Mouse (Mus musculus): ENCODE data around the gene Plekhb1. TPM values are rescaled to one million over a fixed set of nuclear protein-coding genes. Genes with fewer than 3 reads are reported as not detected.
A peak's percentile ranks its signal among the peaks of the same experiment; 100 is the strongest.

Plekhb1 gene
- polyA plus RNA-seq, 1 experiment, result 4.0 TPM

GRCm38 (mm10) chr7:100678948-100679880, 17.0 kb upstream of the Plekhb1 start:
- Histone ChIP-seq H3K9me3 (replicated peaks; ENCODE audit: control insufficient read depth, insufficient read depth, low read length, poor library complexity, severe bottlenecking) (no peaks in the 10 kb centered on the region), H3K4me3 (ENCODE audit: low read depth, low read length) (no peak overlapping the region), H3K36me3 (ENCODE audit: control insufficient read depth, insufficient read depth, low read length, poor library complexity, severe bottlenecking) (no peaks in the 10 kb centered on the region), H3K27me3 (ENCODE audit: control insufficient read depth, insufficient read depth, low read length, poor library complexity, severe bottlenecking) (no peaks in the 10 kb centered on the region), H3K9ac (ENCODE audit: low read depth, poor library complexity, severe bottlenecking) (no peak overlapping the region), H3K27ac (ENCODE audit: insufficient read depth, low read length) (peak overlapping the region; percentile 5; the same call in 1 of the 2 replicates), H3K4me1 (ENCODE audit: control insufficient read depth, insufficient read depth, low read length) (no peaks in the 10 kb centered on the region)
- TF ChIP-seq CTCF (IDR thresholded peaks at IDR 0.05; ENCODE audit: low read depth, low read length) (no peak), POLR2A (IDR thresholded peaks at IDR 0.05; ENCODE audit: insufficient read depth, low read length) (no peak), EP300 (IDR thresholded peaks at IDR 0.05; ENCODE audit: insufficient read depth, low read depth, low read length) (no peak)

- Histone ChIP-seq H3K9ac (ENCODE audit: low read depth, poor library complexity, severe bottlenecking) (no peak overlapping the region), H3K27ac (ENCODE audit: insufficient read depth, low read length) (no peak overlapping the region), H3K36me3 (ENCODE audit: control insufficient read depth, insufficient read depth, low read length, poor library complexity, severe bottlenecking) (no peaks in the 10 kb centered on the region), H3K9me3 (replicated peaks; ENCODE audit: control insufficient read depth, insufficient read depth, low read length, poor library complexity, severe bottlenecking) (no peaks in the 10 kb centered on the region), H3K27me3 (ENCODE audit: control insufficient read depth, insufficient read depth, low read length, poor library complexity, severe bottlenecking) (no peaks in the 10 kb centered on the region), H3K4me3 (ENCODE audit: low read depth, low read length) (no peak overlapping the region), H3K4me1 (ENCODE audit: control insufficient read depth, insufficient read depth, low read length) (no peaks in the 10 kb centered on the region)
- TF ChIP-seq CTCF (IDR thresholded peaks at IDR 0.05; ENCODE audit: low read depth, low read length) (no peak), EP300 (IDR thresholded peaks at IDR 0.05; ENCODE audit: insufficient read depth, low read depth, low read length) (no peak), POLR2A (IDR thresholded peaks at IDR 0.05; ENCODE audit: insufficient read depth, low read length) (no peak)
Measured at GRCm38 (mm10) chr7:100678052-100678451, 15.8 kb upstream of the Plekhb1 start.

GRCm38 (mm10) chr7:100674941-100675340, 12.7 kb upstream of the Plekhb1 start:
- Histone ChIP-seq H3K9me3 (replicated peaks; ENCODE audit: control insufficient read depth, insufficient read depth, low read length, poor library complexity, severe bottlenecking) (no peaks in the 10 kb centered on the region), H3K27me3 (ENCODE audit: control insufficient read depth, insufficient read depth, low read length, poor library complexity, severe bottlenecking) (no peaks in the 10 kb centered on the region), H3K36me3 (ENCODE audit: control insufficient read depth, insufficient read depth, low read length, poor library complexity, severe bottlenecking) (no peaks in the 10 kb centered on the region), H3K27ac (ENCODE audit: insufficient read depth, low read length) (no peak overlapping the region), H3K4me1 (ENCODE audit: control insufficient read depth, insufficient read depth, low read length) (no peaks in the 10 kb centered on the region), H3K9ac (ENCODE audit: low read depth, poor library complexity, severe bottlenecking) (no peak overlapping the region), H3K4me3 (ENCODE audit: low read depth, low read length) (no peak overlapping the region)
- no peak for TF ChIP-seq EP300 (IDR thresholded peaks at IDR 0.05; ENCODE audit: insufficient read depth, low read depth, low read length)
- TF ChIP-seq CTCF (IDR thresholded peaks at IDR 0.05; ENCODE audit: low read depth, low read length), result no peak
- TF ChIP-seq POLR2A (IDR thresholded peaks at IDR 0.05; ENCODE audit: insufficient read depth, low read length), result no peak

GRCm38 (mm10) chr7:100673452-100673851, 11.2 kb upstream of the Plekhb1 start:
- no peaks in the 10 kb centered on the region for H3K9me3 ChIP-seq (replicated peaks; ENCODE audit: control insufficient read depth, insufficient read depth, low read length, poor library complexity, severe bottlenecking)
- H3K4me3 ChIP-seq (ENCODE audit: low read depth, low read length), result no peak overlapping the region
- no peaks in the 10 kb centered on the region for H3K4me1 ChIP-seq (ENCODE audit: control insufficient read depth, insufficient read depth, low read length)
- TF ChIP-seq POLR2A (IDR thresholded peaks at IDR 0.05; ENCODE audit: insufficient read depth, low read length), result no peak
- no peak for TF ChIP-seq CTCF (IDR thresholded peaks at IDR 0.05; ENCODE audit: low read depth, low read length)
- no peak for TF ChIP-seq EP300 (IDR thresholded peaks at IDR 0.05; ENCODE audit: insufficient read depth, low read depth, low read length)
- no peaks in the 10 kb centered on the region for H3K36me3 ChIP-seq (ENCODE audit: control insufficient read depth, insufficient read depth, low read length, poor library complexity, severe bottlenecking)
- no peaks in the 10 kb centered on the region for H3K27me3 ChIP-seq (ENCODE audit: control insufficient read depth, insufficient read depth, low read length, poor library complexity, severe bottlenecking)
- no peak overlapping the region for H3K9ac ChIP-seq (ENCODE audit: low read depth, poor library complexity, severe bottlenecking)
- no peak overlapping the region for H3K27ac ChIP-seq (ENCODE audit: insufficient read depth, low read length)

- no peak for TF ChIP-seq CTCF (IDR thresholded peaks at IDR 0.05; ENCODE audit: low read depth, low read length)
- TF ChIP-seq EP300 (IDR thresholded peaks at IDR 0.05; ENCODE audit: insufficient read depth, low read depth, low read length), result no peak
- TF ChIP-seq POLR2A (IDR thresholded peaks at IDR 0.05; ENCODE audit: insufficient read depth, low read length), result no peak
Measured at GRCm38 (mm10) chr7:100670646-100671045, 8.4 kb upstream of the Plekhb1 start.

GRCm38 (mm10) chr7:100663729-100664304, 1.6 kb upstream of the Plekhb1 start:
- Histone ChIP-seq H3K27me3 (ENCODE audit: control insufficient read depth, insufficient read depth, low read length, poor library complexity, severe bottlenecking) (no peaks in the 10 kb centered on the region), H3K9ac (ENCODE audit: low read depth, poor library complexity, severe bottlenecking) (no peak overlapping the region), H3K4me3 (ENCODE audit: low read depth, low read length) (no peak overlapping the region), H3K27ac (ENCODE audit: insufficient read depth, low read length) (no peak overlapping the region), H3K36me3 (ENCODE audit: control insufficient read depth, insufficient read depth, low read length, poor library complexity, severe bottlenecking) (no peaks in the 10 kb centered on the region), H3K4me1 (ENCODE audit: control insufficient read depth, insufficient read depth, low read length) (no peaks in the 10 kb centered on the region), H3K9me3 (replicated peaks; ENCODE audit: control insufficient read depth, insufficient read depth, low read length, poor library complexity, severe bottlenecking) (no peaks in the 10 kb centered on the region)
- TF ChIP-seq CTCF (IDR thresholded peaks at IDR 0.05; ENCODE audit: low read depth, low read length) (no peak), POLR2A (IDR thresholded peaks at IDR 0.05; ENCODE audit: insufficient read depth, low read length) (no peak), EP300 (IDR thresholded peaks at IDR 0.05; ENCODE audit: insufficient read depth, low read depth, low read length) (no peak)

More at GRCm38 (mm10) chr7:100670646-100671045, 8.4 kb upstream of the Plekhb1 start:
- Histone ChIP-seq H3K36me3 (ENCODE audit: control insufficient read depth, insufficient read depth, low read length, poor library complexity, severe bottlenecking) (no peaks in the 10 kb centered on the region), H3K4me1 (ENCODE audit: control insufficient read depth, insufficient read depth, low read length) (no peaks in the 10 kb centered on the region), H3K9me3 (replicated peaks; ENCODE audit: control insufficient read depth, insufficient read depth, low read length, poor library complexity, severe bottlenecking) (no peaks in the 10 kb centered on the region), H3K27me3 (ENCODE audit: control insufficient read depth, insufficient read depth, low read length, poor library complexity, severe bottlenecking) (no peaks in the 10 kb centered on the region), H3K27ac (ENCODE audit: insufficient read depth, low read length) (no peak overlapping the region), H3K9ac (ENCODE audit: low read depth, poor library complexity, severe bottlenecking) (no peak overlapping the region), H3K4me3 (ENCODE audit: low read depth, low read length) (no peak overlapping the region)

Data from ES-Bruce4 (cell line).